Mouse (Mus musculus) CD4-positive naive resting alpha-beta T cell, adult 76 days (primary cell): ENCODE data around the gene Ttc14. TPM values are rescaled to one million over a fixed set of nuclear protein-coding genes. Genes with fewer than 3 reads are reported as not detected.

Source experiments
- total RNA-seq: library from RNA; stranded (reverse); gene quantifications from one replicate; pipeline ENCODE4 v1.2.4, GENCODE M21; 2023

The Ttc14 gene
- 143 TPM for total RNA-seq

DNA sequence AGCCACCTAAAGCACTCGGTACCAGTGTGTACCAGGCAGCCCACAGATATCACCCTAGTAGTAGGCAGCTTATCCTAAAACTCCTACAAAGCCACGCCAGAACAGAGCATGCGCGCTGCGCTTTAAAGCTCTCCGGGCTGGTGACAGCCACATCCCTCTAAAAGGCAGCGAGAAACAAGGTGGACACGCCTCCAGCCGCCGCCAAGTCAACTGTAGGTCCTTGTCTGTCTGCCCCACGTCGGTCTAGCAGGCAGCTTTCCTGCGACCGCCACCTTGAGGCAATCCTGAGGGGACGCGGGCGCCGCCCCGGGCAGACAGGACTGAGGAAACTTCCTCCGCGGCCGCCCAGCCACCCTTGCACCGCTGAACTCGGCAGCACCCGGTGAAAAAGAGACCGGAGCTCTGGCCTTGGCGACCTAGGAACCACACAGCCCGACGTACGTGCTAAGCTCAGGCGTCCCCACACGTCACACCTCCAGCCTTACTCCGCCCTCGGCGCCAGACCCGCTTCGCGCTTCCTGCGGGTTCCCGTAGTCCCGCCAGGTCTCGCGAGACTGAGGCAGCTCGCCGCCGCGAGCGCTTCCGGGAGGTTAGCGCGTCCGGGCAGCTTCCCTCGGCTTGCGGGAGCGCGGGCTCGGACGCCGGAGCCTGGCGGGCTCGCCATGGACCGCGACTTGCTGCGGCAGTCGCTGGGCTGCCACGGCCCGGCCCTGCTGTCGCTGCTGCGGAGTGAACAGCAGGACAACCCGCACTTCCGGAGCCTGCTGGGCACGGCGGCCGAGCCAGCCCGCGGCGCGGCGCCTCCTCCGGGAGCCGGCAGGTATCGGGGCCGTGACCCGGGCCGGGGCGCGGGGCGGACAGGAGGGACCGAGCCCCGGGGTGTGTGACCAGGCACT is at the start of gene Ttc14:
Ttc14 (plus strand) TSS at position 216 of the 896 bp plus-strand sequence.

DNA sequence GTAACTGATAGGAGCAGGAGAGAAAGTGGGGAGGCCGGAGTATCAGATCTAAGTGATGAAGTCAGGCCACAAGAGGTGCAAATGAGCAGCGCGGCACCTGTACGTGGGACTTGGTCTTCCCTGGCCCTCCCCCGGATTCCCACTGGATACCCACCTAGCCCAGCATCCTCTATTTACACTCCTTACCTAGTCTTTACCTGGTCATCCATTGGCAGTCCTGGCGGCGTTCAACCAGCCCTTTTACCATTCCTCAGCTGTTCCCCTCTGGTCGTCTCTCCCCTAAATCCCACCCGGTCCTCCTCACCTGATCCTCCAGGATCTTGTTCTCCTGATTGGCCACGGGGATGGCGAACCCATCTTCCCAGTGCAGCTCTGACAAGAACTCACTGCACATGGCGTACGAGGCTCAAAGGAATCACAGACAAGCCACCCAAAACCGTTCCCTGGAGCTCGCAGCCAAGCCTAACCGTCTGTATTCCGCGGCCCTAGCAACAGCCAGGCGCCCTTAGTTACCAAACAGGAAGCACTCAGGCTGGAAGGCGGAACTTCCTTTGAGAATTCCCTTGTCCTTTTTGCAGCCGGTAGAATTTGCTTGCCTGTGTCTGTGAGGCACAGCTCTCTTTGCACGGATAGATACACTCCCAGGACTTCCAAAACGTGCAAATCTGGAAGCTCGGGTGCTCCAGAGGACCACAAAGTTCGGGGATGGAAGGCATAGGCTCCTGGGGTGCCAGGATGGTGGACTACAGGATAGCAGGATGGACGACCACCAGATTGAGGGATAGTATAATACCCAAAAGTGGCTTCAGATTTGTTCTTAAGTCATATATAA is 44.4 kb downstream of the Ttc14 start, which contains the start of gene Ccdc39:
Ccdc39 (minus strand) TSS at position 510 of the 832 bp plus-strand sequence.

Other genes starting within 250 kb of the Ttc14 start
- not detected for gene Ccdc39, start 44.5 kb downstream of the Ttc14 start, total RNA-seq
- gene Fxr1, start 220.1 kb downstream of the Ttc14 start, total RNA-seq: 142 TPM